Mouse (Mus musculus) forebrain, embryonic 15.5 days (tissue): ENCODE data around the gene Fbln2. TPM values are rescaled to one million over a fixed set of nuclear protein-coding genes. Genes with fewer than 3 reads are reported as not detected.

Experiments
- ATAC-seq: fragments of 200-750 bp; cut with Nextera tagmentation; replicated peaks from 2 replicates; pipeline ENCODE4 v1.8.0; 2017; ENCODE audit warnings: mild to moderate bottlenecking, moderate TSS enrichment, moderate library complexity
- H3K27ac ChIP-seq: fragments of 300-500 bp; sonication (generic); replicated peaks from 2 replicates; pipeline ENCODE4 v1.5.1; 2015; ENCODE audit warnings: mild to moderate bottlenecking, inconsistent platforms
- H3K27me3 ChIP-seq: fragments of 300-500 bp; sonication (generic); 2 replicates; pipeline ENCODE4 v1.6.1; 2015; ENCODE audit warnings: inconsistent platforms
- H3K36me3 ChIP-seq: fragments of 300-500 bp; sonication (generic); 2 replicates; pipeline ENCODE4 v1.6.1; 2015; ENCODE audit warnings: mild to moderate bottlenecking, inconsistent platforms
- H3K4me1 ChIP-seq: fragments of 300-500 bp; sonication (generic); 2 replicates; pipeline ENCODE4 v1.6.1; 2015; ENCODE audit warnings: inconsistent platforms
- H3K4me2 ChIP-seq: fragments of 300-500 bp; sonication (generic); replicated peaks from 2 replicates; pipeline ENCODE4 v1.6.1; 2015; ENCODE audit warnings: mild to moderate bottlenecking, inconsistent platforms
- H3K4me3 ChIP-seq: fragments of 300-500 bp; sonication (generic); 2 replicates; pipeline ENCODE4 v1.5.1; 2015; ENCODE audit warnings: mild to moderate bottlenecking, inconsistent platforms
- H3K9ac ChIP-seq: fragments of 300-500 bp; sonication (generic); replicated peaks from 2 replicates; pipeline ENCODE4 v1.6.1; 2015; ENCODE audit warnings: mild to moderate bottlenecking, inconsistent platforms
- H3K9me3 ChIP-seq: fragments of 300-500 bp; sonication (generic); 2 replicates; pipeline ENCODE4 v1.6.1; 2016; ENCODE audit warnings: inconsistent platforms
- WGBS: fragments of 180-500 bp; shearing (Covaris S2); methylation state at CpG from one replicate; pipeline ENCODE4 v1.1.7; 2015; ENCODE audit warnings: mixed read lengths; 5-methylcytosine and 5-hydroxymethylcytosine counted together
- polyA plus RNA-seq: library from polyadenylated mRNA; unstranded; fragments of >200 nt; fragmentation: Nextera tagmentation; extraction: Ambion mirVana; gene quantifications from 2 replicates; pipeline ENCODE4 v1.2.1, GENCODE M21; 2015

The Fbln2 gene
- polyA plus RNA-seq, 1 experiment from 2014 or later, result 10.0 TPM

- no peak for ATAC-seq
- Histone ChIP-seq H3K9me3 (no peaks in the 10 kb centered on the region), H3K27me3 (no peaks in the 10 kb centered on the region), H3K4me2 (no peak overlapping the region), H3K4me3 (no peak overlapping the region), H3K36me3 (no peaks in the 10 kb centered on the region), H3K9ac (no peak overlapping the region), H3K27ac (no peak overlapping the region), H3K4me1 (peaks cover 12% of the 10 kb centered on the region)
- WGBS, result 50% methylated on average over 11 of the region's 11 CpGs
Measured at GRCm38 (mm10) chr6:91236006-91236405, 23.8 kb downstream of the Fbln2 start.

- ATAC-seq, result no peak
- Histone ChIP-seq H3K9me3 (no peaks in the 10 kb centered on the region), H3K36me3 (no peaks in the 10 kb centered on the region), H3K4me3 (no peak overlapping the region), H3K4me1 (peaks cover 12% of the 10 kb centered on the region), H3K9ac (no peak overlapping the region), H3K4me2 (no peak overlapping the region), H3K27ac (no peak overlapping the region), H3K27me3 (no peaks in the 10 kb centered on the region)
- 65% methylated on average over 6 of the region's 6 CpGs for whole genome bisulfite sequencing
Measured at GRCm38 (mm10) chr6:91236429-91236828, 24.2 kb downstream of the Fbln2 start.

DNA sequence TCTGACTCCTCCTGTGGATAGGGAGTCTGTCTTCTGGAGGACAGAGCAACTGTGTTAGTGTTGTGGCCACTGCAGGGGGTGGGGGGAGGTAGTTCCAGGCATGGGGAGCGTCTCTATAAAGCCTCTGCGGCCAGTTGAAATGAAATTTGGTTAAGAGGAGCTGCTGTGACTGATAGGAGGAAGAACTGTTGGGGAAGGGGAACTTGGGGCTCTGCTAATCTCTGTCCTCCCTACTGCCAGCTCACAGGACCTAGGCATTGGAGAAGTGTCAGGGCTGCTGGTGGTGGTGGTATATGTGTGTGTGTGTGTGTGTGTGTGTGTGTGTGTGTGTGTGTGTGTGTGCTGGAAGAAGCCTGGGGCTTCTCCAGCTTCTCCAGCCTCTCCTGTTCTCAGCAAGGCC, 25.0 kb downstream of the Fbln2 start:
- no peak for ATAC-seq
- Histone ChIP-seq H3K4me1 (peaks cover 12% of the 10 kb centered on the region), H3K9ac (no peak overlapping the region), H3K4me3 (no peak overlapping the region), H3K9me3 (no peaks in the 10 kb centered on the region), H3K36me3 (no peaks in the 10 kb centered on the region), H3K27me3 (no peaks in the 10 kb centered on the region), H3K27ac (no peak overlapping the region), H3K4me2 (no peak overlapping the region)
- WGBS, result 67% methylated on average over 2 of the region's 2 CpGs

GRCm38 (mm10) chr6:91240537-91240936, 28.3 kb downstream of the Fbln2 start:
- no peak for ATAC-seq
- 82% methylated on average over 2 of the region's 2 CpGs for WGBS
- no peak overlapping the region for H3K4me3 ChIP-seq

DNA sequence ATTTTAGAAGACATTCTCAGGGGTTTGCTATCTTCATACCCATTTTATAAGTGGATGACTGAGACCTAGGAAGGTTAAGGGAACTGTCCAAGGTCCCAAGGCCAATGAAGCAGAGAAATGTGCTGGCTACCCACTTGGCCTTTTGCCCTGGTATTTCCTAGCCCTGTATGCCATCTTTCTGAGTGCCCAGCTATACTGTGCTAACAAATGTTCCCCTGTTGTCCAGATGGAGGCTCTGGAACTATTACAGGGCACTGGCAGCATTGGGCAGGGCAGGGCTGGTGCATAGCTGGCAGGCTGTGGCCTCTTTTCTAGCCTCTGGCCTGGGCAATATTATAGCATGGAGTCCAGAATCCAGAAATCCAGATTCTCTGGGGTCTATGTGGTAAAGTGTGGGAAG, 28.7 kb downstream of the Fbln2 start:
- Histone ChIP-seq H3K4me1 (peaks cover 12% of the 10 kb centered on the region), H3K27ac (no peak overlapping the region), H3K4me3 (no peak overlapping the region), H3K27me3 (no peaks in the 10 kb centered on the region), H3K36me3 (no peaks in the 10 kb centered on the region), H3K9ac (no peak overlapping the region), H3K9me3 (no peaks in the 10 kb centered on the region), H3K4me2 (no peak overlapping the region)
- ATAC-seq, result no peak

More at GRCm38 (mm10) chr6:91240537-91240936, 28.3 kb downstream of the Fbln2 start:
- no peaks in the 10 kb centered on the region for H3K27me3 ChIP-seq
- H3K9me3 ChIP-seq, result no peaks in the 10 kb centered on the region
- no peak overlapping the region for H3K27ac ChIP-seq
- H3K4me2 ChIP-seq, result no peak overlapping the region
- no peak overlapping the region for H3K9ac ChIP-seq
- H3K36me3 ChIP-seq, result no peaks in the 10 kb centered on the region
- peaks cover 12% of the 10 kb centered on the region for H3K4me1 ChIP-seq

DNA sequence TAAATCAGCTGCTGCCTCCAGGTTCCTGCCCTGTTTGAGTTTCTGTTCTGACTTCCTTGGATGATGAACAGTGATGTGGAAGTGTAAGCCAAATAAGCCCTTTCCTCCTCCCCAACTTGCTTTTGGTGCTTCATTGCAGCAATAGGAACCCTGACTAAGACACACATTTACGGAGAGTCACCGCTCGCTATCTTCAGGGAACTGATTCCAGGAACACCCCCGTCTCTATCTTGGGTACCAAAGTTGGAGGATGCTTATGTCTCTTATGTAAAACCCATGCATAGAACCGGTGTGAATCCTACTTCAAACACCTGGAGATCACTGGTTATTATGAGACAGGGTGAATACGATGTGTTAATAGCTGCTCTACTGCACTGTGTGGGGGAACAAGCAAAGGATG, 31.1 kb downstream of the Fbln2 start:
- no peak for ATAC-seq
- no peaks in the 10 kb centered on the region for H3K27me3 ChIP-seq
- H3K4me2 ChIP-seq, result no peak overlapping the region
- H3K4me3 ChIP-seq, result no peak overlapping the region
- WGBS, result 91% methylated on average over 6 of the region's 6 CpGs
- no peak overlapping the region for H3K9ac ChIP-seq
- H3K4me1 ChIP-seq, result no peaks in the 10 kb centered on the region
- no peak overlapping the region for H3K27ac ChIP-seq
- no peaks in the 10 kb centered on the region for H3K36me3 ChIP-seq
- no peaks in the 10 kb centered on the region for H3K9me3 ChIP-seq

GRCm38 (mm10) chr6:91244331-91244730, 32.1 kb downstream of the Fbln2 start:
- 81% methylated on average over 8 of the region's 8 CpGs for WGBS
- Histone ChIP-seq H3K36me3 (no peaks in the 10 kb centered on the region), H3K4me2 (no peak overlapping the region), H3K9ac (no peak overlapping the region), H3K4me1 (no peaks in the 10 kb centered on the region), H3K9me3 (no peaks in the 10 kb centered on the region), H3K4me3 (no peak overlapping the region), H3K27me3 (no peaks in the 10 kb centered on the region), H3K27ac (no peak overlapping the region)
- ATAC-seq, result no peak

DNA sequence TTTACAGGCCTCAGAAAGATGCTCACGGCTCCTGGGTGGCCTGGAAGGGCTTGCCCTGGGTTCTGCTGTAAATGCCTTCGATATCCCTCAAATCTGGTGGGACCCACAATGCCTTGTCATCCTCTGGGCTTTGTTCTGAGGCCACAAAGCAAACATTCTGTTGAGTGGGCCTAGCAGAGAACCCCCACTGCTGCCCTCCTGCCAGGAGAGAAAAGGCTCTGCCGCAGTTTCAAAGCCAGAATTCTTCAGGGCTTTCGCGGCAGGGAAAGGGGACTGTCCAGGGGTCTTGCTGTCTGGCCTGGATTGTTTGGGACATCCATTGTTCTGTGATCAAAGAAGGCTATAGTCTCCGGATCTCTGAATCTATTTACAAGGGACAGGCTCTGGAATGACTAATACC, 33.1 kb downstream of the Fbln2 start:
- Histone ChIP-seq H3K36me3 (no peaks in the 10 kb centered on the region), H3K27me3 (no peaks in the 10 kb centered on the region), H3K4me2 (no peak overlapping the region), H3K4me3 (no peak overlapping the region), H3K4me1 (no peaks in the 10 kb centered on the region), H3K9ac (no peak overlapping the region), H3K27ac (no peak overlapping the region), H3K9me3 (no peaks in the 10 kb centered on the region)
- WGBS, result 8% methylated on average over 6 of the region's 6 CpGs
- ATAC-seq, result no peak

DNA sequence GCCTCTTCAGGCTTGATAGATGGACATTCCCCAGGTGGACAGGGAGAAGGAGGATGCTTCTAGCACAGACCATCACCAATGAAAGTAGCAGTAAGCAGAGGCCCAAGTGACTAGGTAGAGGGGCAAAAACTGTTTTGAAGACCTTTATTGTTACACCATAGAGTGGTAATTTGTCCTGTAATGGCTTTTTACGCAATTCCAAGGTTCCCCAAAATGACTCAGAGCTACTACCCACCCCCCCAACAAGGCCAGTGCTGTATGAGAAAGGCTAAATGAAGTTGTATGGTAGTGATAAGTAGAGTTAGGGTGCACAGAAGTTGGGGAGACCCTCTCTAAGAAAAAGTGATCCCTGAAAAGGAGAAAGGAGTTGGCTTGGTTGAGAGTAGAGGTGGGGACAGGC, 35.1 kb downstream of the Fbln2 start:
- Histone ChIP-seq H3K9me3 (no peaks in the 10 kb centered on the region), H3K9ac (no peak overlapping the region), H3K4me3 (no peak overlapping the region), H3K36me3 (no peaks in the 10 kb centered on the region), H3K4me2 (no peak overlapping the region), H3K4me1 (no peaks in the 10 kb centered on the region), H3K27ac (no peak overlapping the region), H3K27me3 (no peaks in the 10 kb centered on the region)
- ATAC-seq, result no peak
- 100% methylated on average over 1 of the region's 1 CpGs for WGBS

DNA sequence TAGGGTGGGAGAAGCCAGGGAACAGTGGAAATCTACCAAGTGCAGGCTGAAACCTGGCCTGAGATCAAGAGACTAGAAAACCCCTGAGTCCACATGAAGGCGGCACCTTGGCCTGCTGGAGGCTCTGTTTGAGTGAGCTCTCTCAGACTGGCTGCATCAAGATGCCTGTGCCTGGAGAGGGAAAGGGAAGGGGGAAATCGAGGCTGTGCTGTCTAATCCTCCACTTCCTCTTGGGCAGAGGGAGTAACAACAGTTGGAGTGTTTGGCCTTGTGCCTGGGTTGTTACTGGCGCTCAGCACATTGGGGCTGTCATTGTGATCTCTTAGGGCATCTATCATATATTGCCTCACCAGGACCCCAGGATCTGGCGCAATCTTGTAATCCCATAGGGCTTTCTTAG, 36.4 kb downstream of the Fbln2 start:
- H3K27ac ChIP-seq, result no peak overlapping the region
- H3K9ac ChIP-seq, result no peak overlapping the region
- no peaks in the 10 kb centered on the region for H3K36me3 ChIP-seq
- 78% methylated on average over 4 of the region's 4 CpGs for WGBS
- no peak for ATAC-seq
- no peak overlapping the region for H3K4me3 ChIP-seq
- no peak overlapping the region for H3K4me2 ChIP-seq
- no peaks in the 10 kb centered on the region for H3K9me3 ChIP-seq
- H3K27me3 ChIP-seq, result no peaks in the 10 kb centered on the region
- H3K4me1 ChIP-seq, result no peaks in the 10 kb centered on the region

DNA sequence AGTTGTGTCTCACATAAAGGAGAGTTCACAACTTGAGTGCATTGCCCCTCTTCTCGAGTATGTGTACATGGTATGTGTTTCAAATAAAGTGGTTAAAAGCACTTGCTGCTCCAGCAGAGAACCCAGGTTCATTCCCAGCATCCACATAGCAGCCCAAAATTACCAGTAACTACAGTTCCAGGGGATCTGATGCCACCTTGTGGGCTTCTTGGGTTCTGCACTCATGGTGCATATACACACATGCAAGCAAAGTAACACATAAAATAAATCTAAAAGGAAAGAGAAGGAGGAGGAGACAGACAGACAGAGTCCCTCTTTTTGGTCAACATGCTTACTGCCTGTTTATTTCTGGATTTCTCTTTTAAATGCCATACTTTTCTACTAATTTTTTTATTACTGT, 37.5 kb downstream of the Fbln2 start:
- Histone ChIP-seq H3K4me3 (no peak overlapping the region), H3K27ac (no peak overlapping the region), H3K4me2 (no peak overlapping the region), H3K4me1 (no peaks in the 10 kb centered on the region), H3K9ac (no peak overlapping the region), H3K27me3 (no peaks in the 10 kb centered on the region), H3K36me3 (no peaks in the 10 kb centered on the region), H3K9me3 (no peaks in the 10 kb centered on the region)
- no peak for ATAC-seq
- 89% methylated on average over 1 of the region's 1 CpGs for WGBS

- no peaks in the 10 kb centered on the region for H3K4me1 ChIP-seq
- WGBS, result 84% methylated on average over 16 of the region's 16 CpGs
- no peaks in the 10 kb centered on the region for H3K36me3 ChIP-seq
- no peak overlapping the region for H3K27ac ChIP-seq
- no peak overlapping the region for H3K9ac ChIP-seq
- no peaks in the 10 kb centered on the region for H3K9me3 ChIP-seq
- no peak for ATAC-seq
- H3K27me3 ChIP-seq, result no peaks in the 10 kb centered on the region
- no peak overlapping the region for H3K4me2 ChIP-seq
- no peak overlapping the region for H3K4me3 ChIP-seq
Measured at GRCm38 (mm10) chr6:91259440-91260120, 47.3 kb downstream of the Fbln2 start.

GRCm38 (mm10) chr6:91260347-91260986, 48.2 kb downstream of the Fbln2 start:
- no peak overlapping the region for H3K4me3 ChIP-seq
- 88% methylated on average over 8 of the region's 8 CpGs for WGBS
- H3K4me2 ChIP-seq, result no peak overlapping the region
- no peaks in the 10 kb centered on the region for H3K9me3 ChIP-seq
- H3K27me3 ChIP-seq, result no peaks in the 10 kb centered on the region
- H3K27ac ChIP-seq, result no peak overlapping the region
- H3K36me3 ChIP-seq, result no peaks in the 10 kb centered on the region
- H3K9ac ChIP-seq, result no peak overlapping the region
- ATAC-seq, result no peak
- 0 out of 2 replicates have a peak, but pooled peaks cover under 1% of the 10 kb centered on the region for H3K4me1 ChIP-seq
